ENCODE assay signal across 27 mouse cellular contexts in the genomic region with DNA sequence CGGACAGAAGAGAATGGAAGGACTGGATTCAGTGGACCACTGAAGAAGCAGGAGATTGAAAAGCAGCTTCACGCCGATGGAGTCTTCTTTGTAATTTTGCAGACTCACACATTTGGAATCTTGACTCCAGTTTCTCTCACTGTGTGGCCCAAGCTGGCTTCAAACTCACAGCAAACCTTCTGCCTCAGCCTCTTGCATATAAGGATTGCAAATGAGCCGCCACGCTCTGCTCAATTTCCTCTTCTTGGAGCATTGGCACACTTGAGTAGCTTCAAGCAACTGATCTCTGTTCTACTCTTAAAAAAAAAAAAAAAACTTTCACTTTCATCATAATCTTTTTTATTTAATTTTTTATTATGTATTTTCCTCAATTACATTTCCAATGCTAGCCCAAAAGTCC. TPM values are rescaled to one million over a fixed set of nuclear protein-coding genes. Genes with fewer than 3 reads are reported as not detected.
A peak's percentile ranks its signal among the peaks of the same experiment; 100 is the strongest.
DNase-seq lines count a peak whose midpoint lies in the region; ATAC-seq lines count a peak whose summit lies in the region.
"Had no signal": no experiment of that assay in that cellular context is flagged by ENCODE, and none has a peak within 500 bp of the region (broad histone marks: within the 10 kb centered on the region; RNA-seq: fewer than 3 reads in every experiment).

No protein-coding gene starts in this region.

- DNase-seq in liver, embryonic 11.5 days (ENCODE audit: low spot score): no peak
- peak; percentile 22 for DNase-seq in A20 (ENCODE audit: low read depth, low spot score)
- DNase-seq in brain, adult 2 months (ENCODE audit: low read depth, low spot score): peak; percentile 35
- DNase-seq in frontal cortex, adult 2 months (ENCODE audit: extremely low spot score in 1 of 2, low spot score in 1 of 2): no peak
- DNase-seq: adrenal gland, adult 8-10 months; adrenal gland, postnatal 25 days; cerebellum, adult 18-20 months; cerebellum, adult 9-10 months; cerebellum, postnatal 14 days; gastrocnemius, adult 2 months; gastrocnemius, postnatal 14 days; heart, adult 18-20 months; heart, postnatal 14 days; heart, postnatal 4 days had no signal

- WGBS in liver, embryonic 12.5 days (ENCODE audit: insufficient replicate concordance): 88% methylated on average over 5 of the region's 5 CpGs
- 89% methylated on average over 5 of the region's 5 CpGs for WGBS in liver, embryonic 11.5 days
- WGBS in forebrain, embryonic 15.5 days: 86% methylated on average over 5 of the region's 5 CpGs

- ATAC-seq in liver, embryonic 12.5 days: no peak
- ATAC-seq in liver, embryonic 11.5 days (replicated peaks; ENCODE audit: low FRiP score): no peak
- ATAC-seq in forebrain, embryonic 15.5 days (replicated peaks): no peak
- ATAC-seq: activated CD4-positive, CD25-positive, alpha-beta regulatory T cell, adult 4 months; forebrain, embryonic 14.5 days; intestine, postnatal 0 days had no signal

- H3K9me3 ChIP-seq in liver, embryonic 12.5 days (replicated peaks): no peaks in the 10 kb centered on the region
- H3K9me3 ChIP-seq in liver, embryonic 11.5 days (ENCODE audit: control insufficient read depth, low read length): no peaks in the 10 kb centered on the region
- no peaks in the 10 kb centered on the region for H3K9me3 ChIP-seq in forebrain, embryonic 15.5 days
- H3K9me3 ChIP-seq: embryonic facial prominence, embryonic 12.5 days; embryonic facial prominence, embryonic 15.5 days; heart, embryonic 12.5 days; heart, embryonic 15.5 days; hindbrain, embryonic 15.5 days had no signal

- no peaks in the 10 kb centered on the region for H3K36me3 ChIP-seq in liver, embryonic 12.5 days
- no peaks in the 10 kb centered on the region for H3K36me3 ChIP-seq in liver, embryonic 11.5 days (ENCODE audit: control insufficient read depth, insufficient read depth, low read length)
- H3K36me3 ChIP-seq in forebrain, embryonic 15.5 days: no peaks in the 10 kb centered on the region
- H3K36me3 ChIP-seq: embryonic facial prominence, embryonic 12.5 days; embryonic facial prominence, embryonic 15.5 days; heart, embryonic 12.5 days; heart, embryonic 15.5 days; hindbrain, embryonic 15.5 days had no signal

- 0 out of 2 replicates have a peak, but pooled peaks cover 9% of the 10 kb centered on the region for H3K27me3 ChIP-seq in liver, embryonic 12.5 days (replicated peaks)
- H3K27me3 ChIP-seq in liver, embryonic 11.5 days (replicated peaks; ENCODE audit: control insufficient read depth, insufficient read depth, low read length): no peaks in the 10 kb centered on the region
- no peaks in the 10 kb centered on the region for H3K27me3 ChIP-seq in forebrain, embryonic 15.5 days
- H3K27me3 ChIP-seq: embryonic facial prominence, embryonic 15.5 days; heart, embryonic 12.5 days; heart, embryonic 15.5 days; hindbrain, embryonic 15.5 days had no signal

- no peak overlapping the region for H3K4me3 ChIP-seq in liver, embryonic 12.5 days
- H3K4me3 ChIP-seq in liver, embryonic 11.5 days (ENCODE audit: low read depth, low read length): no peak overlapping the region
- no peak overlapping the region for H3K4me3 ChIP-seq in forebrain, embryonic 15.5 days
- H3K4me3 ChIP-seq: embryonic facial prominence, embryonic 12.5 days; embryonic facial prominence, embryonic 15.5 days; gastrocnemius, adult 2 months; heart, embryonic 12.5 days; heart, embryonic 15.5 days; hindbrain, embryonic 15.5 days had no signal

- peaks cover 39% of the 10 kb centered on the region for H3K4me1 ChIP-seq in liver, embryonic 12.5 days
- peaks cover 10% of the 10 kb centered on the region for H3K4me1 ChIP-seq in liver, embryonic 11.5 days (replicated peaks; ENCODE audit: control insufficient read depth, insufficient read depth, low read length)
- H3K4me1 ChIP-seq in forebrain, embryonic 15.5 days: peaks cover 10% of the 10 kb centered on the region

- H3K27ac ChIP-seq in liver, embryonic 12.5 days: 0 out of 2 replicates have a peak overlapping the region, but pooled peaks have one; percentile 1
- H3K27ac ChIP-seq in liver, embryonic 11.5 days (ENCODE audit: low read depth, low read length): no peak overlapping the region
- H3K27ac ChIP-seq in forebrain, embryonic 15.5 days (replicated peaks): no peak overlapping the region
- H3K27ac ChIP-seq: embryonic facial prominence, embryonic 12.5 days; embryonic facial prominence, embryonic 15.5 days; gastrocnemius, adult 2 months; heart, embryonic 15.5 days; hindbrain, embryonic 15.5 days had no signal

- no peak overlapping the region for H3K9ac ChIP-seq in liver, embryonic 12.5 days
- H3K9ac ChIP-seq in liver, embryonic 11.5 days (ENCODE audit: low read depth, low read length): no peak overlapping the region
- H3K9ac ChIP-seq in forebrain, embryonic 15.5 days (replicated peaks): no peak overlapping the region
- H3K9ac ChIP-seq: embryonic facial prominence, embryonic 12.5 days; embryonic facial prominence, embryonic 15.5 days; heart, embryonic 12.5 days; heart, embryonic 15.5 days; hindbrain, embryonic 15.5 days had no signal

- H3K4me2 ChIP-seq in liver, embryonic 12.5 days: no peak overlapping the region
- H3K4me2 ChIP-seq in liver, embryonic 11.5 days: no peak overlapping the region
- H3K4me2 ChIP-seq in forebrain, embryonic 15.5 days (replicated peaks): no peak overlapping the region
- H3K4me2 ChIP-seq: embryonic facial prominence, embryonic 12.5 days; embryonic facial prominence, embryonic 15.5 days; heart, embryonic 12.5 days; heart, embryonic 15.5 days; hindbrain, embryonic 15.5 days had no signal

RNA-seq across cellular contexts. Expression of gene Enthd1, which starts 45.0 kb away (rescaled TPM):
- polyA plus RNA-seq in liver, embryonic 12.5 days (2016; fragmentation: Nextera tagmentation; extraction: Ambion mirVana): not detected in 2 replicates
- not detected in 2 replicates for polyA plus RNA-seq in liver, embryonic 11.5 days (2014; fragmentation: Nextera tagmentation; extraction: Ambion mirVana)
- polyA plus RNA-seq in forebrain, embryonic 15.5 days (2015; fragmentation: Nextera tagmentation; extraction: Ambion mirVana): not detected in 2 replicates
- polyA plus RNA-seq in frontal cortex, adult 2 months (2012; rRNA removed): 0.04 TPM in 1 of 2 replicates, not detected in the other
- polyA plus RNA-seq: embryonic facial prominence, embryonic 12.5 days; embryonic facial prominence, embryonic 15.5 days; forebrain, embryonic 11.5 days; forebrain, embryonic 14.5 days; heart, embryonic 12.5 days; heart, embryonic 15.5 days; hindbrain, embryonic 11.5 days; hindbrain, embryonic 15.5 days; intestine, embryonic 14.5 days; intestine, postnatal 0 days had no signal

RNA-seq across cellular contexts. Expression of gene Grap2, which starts 52.5 kb away (rescaled TPM):
- 28.9 and 29.0 TPM in 2 replicates for polyA plus RNA-seq in liver, embryonic 12.5 days (2016; fragmentation: Nextera tagmentation; extraction: Ambion mirVana)
- 15.7 and 19.1 TPM in 2 replicates for polyA plus RNA-seq in liver, embryonic 11.5 days (2014; fragmentation: Nextera tagmentation; extraction: Ambion mirVana)
- 0.09 TPM in 1 of 2 replicates, not detected in the other for polyA plus RNA-seq in forebrain, embryonic 15.5 days (2015; fragmentation: Nextera tagmentation; extraction: Ambion mirVana)
- polyA plus RNA-seq in frontal cortex, adult 2 months (2012; rRNA removed): 0.14 and 0.27 TPM in 2 replicates

Comparison
In these comparisons a context has a peak if more than half of its experiments do, and no peak if none do; other contexts are left out.
1. DNase-seq: peak in A20 (single experiment) and brain, adult 2 months (single experiment); none in liver, embryonic 11.5 days (single experiment) and frontal cortex, adult 2 months (0 of 2).
2. RNA of gene Grap2, which starts 52.5 kb away (polyA plus RNA-seq): 28.9 to 29.0 TPM in liver, embryonic 12.5 days and 15.7 to 19.1 TPM in liver, embryonic 11.5 days; 0.14 to 0.27 TPM in frontal cortex, adult 2 months and 0.09 TPM in forebrain, embryonic 15.5 days; every median in the first group is over 10 times any median in the second.